Mouse (Mus musculus) heart, postnatal 25 days (tissue): ENCODE measurements around the gene Gm4792. TPM values are rescaled to one million over a fixed set of nuclear protein-coding genes. Genes with fewer than 3 reads are reported as not detected.

Source experiments
- DNase-seq: peaks from one replicate; pipeline ENCODE4 v3.0.0; 2022; ENCODE audit warnings: low spot score
- intact Hi-C: fragments of 180-260 bp; cut with DNase I; formaldehyde crosslinking; loops from one replicate; pipeline ENCODE4 v1.15.1; 2025
- total RNA-seq, 2 experiments: library from RNA; stranded (reverse); gene quantifications; 2 replicates each; pipeline ENCODE4 v1.2.3; 2021

Gm4792 gene
- total RNA-seq, 2 experiments from 2014 or later = not detected

- no peak for DNase-seq
- intact Hi-C loops = no loop called here
These were observed 50.7 kb downstream of the Gm4792 start for GRCm38 (mm10) chr10:94247748-94248349.

Other genes with a start within 250 kb of the Gm4792 start
- 1 to 10 TPM; 7.1 to 7.6 TPM for gene Nr2c1, start 150.7 kb downstream of the Gm4792 start, total RNA-seq
- gene Ndufa12, start 100.0 kb downstream of the Gm4792 start, total RNA-seq = 100 to 1,000 TPM; 824 to 843 TPM
- 10 to 100 TPM; 24.6 to 34.6 TPM for gene Tmcc3, start 13.2 kb upstream of the Gm4792 start, total RNA-seq